Mouse (Mus musculus): Measurements from ENCODE around the gene Nuak1. TPM values are rescaled to one million over a fixed set of nuclear protein-coding genes. Genes with fewer than 3 reads are reported as not detected.

The Nuak1 gene
- polyA plus RNA-seq, 1 experiment, result not detected

- TF ChIP-seq GATA1 (IDR thresholded peaks at IDR 0.05; ENCODE audit: low read length), result no peak
Measured at GRCm38 (mm10) chr10:84360391-84360790, 80.0 kb downstream of the Nuak1 start.

DNA sequence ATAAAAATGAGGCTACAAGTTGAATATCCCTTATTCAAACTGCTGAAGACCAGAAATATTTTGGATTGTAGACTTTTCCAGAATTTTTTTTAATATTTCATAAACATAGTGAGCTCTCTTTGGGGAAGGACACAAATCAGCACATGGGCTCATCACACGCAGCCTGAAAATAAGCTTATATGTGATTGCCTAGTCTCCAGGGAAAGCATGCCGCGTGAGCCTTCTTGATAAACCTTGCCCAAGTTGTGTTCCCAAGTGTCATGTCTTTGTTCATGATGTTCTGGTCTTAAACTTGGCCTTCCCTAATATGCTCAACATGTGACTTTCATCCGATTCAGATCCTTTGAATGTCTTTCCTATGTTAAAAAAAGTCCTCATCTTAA, 81.7 kb downstream of the Nuak1 start:
- TF ChIP-seq GATA1 (IDR thresholded peaks at IDR 0.05; ENCODE audit: low read length), result no peak

DNA sequence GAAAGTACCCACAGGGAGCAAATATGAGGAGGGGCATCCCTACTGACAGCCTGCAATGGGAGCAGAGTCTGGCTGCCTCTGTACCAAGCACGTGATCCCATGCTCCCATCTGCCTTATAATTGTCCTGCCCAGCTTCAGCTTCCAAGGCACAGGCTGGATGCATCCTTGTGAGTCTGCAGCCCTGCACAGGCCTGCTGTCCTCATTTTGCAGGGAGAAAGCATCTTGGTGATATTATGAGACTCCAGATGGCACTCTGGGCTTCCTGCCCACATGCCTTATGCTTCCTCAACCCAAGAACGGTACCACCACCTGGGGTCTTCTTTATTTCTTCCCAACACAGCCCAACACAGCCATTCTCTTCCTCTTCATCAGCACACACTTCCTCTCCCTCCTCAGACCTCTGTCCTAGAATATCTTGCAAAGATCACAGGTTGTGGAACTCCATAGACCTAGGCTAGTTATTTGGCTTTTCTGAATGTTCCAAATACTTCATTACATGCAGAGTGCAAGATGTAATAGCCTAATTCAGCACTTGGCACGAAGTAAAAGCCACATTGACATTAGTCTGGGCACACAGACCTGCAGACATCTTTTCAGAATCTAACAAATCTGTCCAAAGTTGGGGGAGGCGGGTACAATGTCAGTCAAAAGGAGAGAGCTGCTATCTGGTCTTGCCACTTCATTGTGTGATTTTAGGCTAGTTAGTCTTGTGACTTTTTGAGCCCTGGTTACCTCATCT, 82.2 kb downstream of the Nuak1 start:
- TF ChIP-seq GATA1 (IDR thresholded peaks at IDR 0.05; ENCODE audit: low read length), result no peak

- TF ChIP-seq GATA1 (IDR thresholded peaks at IDR 0.05; ENCODE audit: low read length), result no peak
Measured at GRCm38 (mm10) chr10:84357593-84357992, 82.8 kb downstream of the Nuak1 start.

GRCm38 (mm10) chr10:84354323-84354722, 86.1 kb downstream of the Nuak1 start:
- TF ChIP-seq GATA1 (IDR thresholded peaks at IDR 0.05; ENCODE audit: low read length), result no peak

GRCm38 (mm10) chr10:84345730-84346129, 94.7 kb downstream of the Nuak1 start:
- no peak for TF ChIP-seq GATA1 (IDR thresholded peaks at IDR 0.05; ENCODE audit: low read length)

DNA sequence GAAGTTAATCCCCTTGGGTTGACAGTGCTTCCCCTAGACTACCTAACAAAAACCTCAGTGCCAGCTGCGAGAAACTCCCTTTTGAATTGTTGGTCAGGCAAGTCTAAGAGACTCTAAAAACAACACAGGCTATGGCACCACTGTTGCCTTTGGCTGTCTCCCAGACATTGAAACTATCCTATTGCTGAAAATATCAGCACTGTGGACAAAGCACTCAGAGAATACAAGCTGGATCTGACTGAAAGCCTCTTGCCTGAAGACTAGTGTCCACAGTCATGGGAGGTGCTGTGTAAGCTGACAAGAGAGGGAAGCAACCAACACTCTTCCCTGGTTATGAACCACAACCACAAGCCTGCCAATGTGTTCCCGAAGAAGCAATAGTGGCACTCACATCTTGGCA, 96.9 kb downstream of the Nuak1 start:
- no peak for TF ChIP-seq GATA1 (IDR thresholded peaks at IDR 0.05; ENCODE audit: low read length)

GRCm38 (mm10) chr10:84339456-84339855, 100.9 kb downstream of the Nuak1 start:
- no peak for TF ChIP-seq GATA1 (IDR thresholded peaks at IDR 0.05; ENCODE audit: low read length)

- TF ChIP-seq GATA1 (IDR thresholded peaks at IDR 0.05; ENCODE audit: low read length), result no peak
Measured at GRCm38 (mm10) chr10:84338752-84339151, 101.6 kb downstream of the Nuak1 start.

DNA sequence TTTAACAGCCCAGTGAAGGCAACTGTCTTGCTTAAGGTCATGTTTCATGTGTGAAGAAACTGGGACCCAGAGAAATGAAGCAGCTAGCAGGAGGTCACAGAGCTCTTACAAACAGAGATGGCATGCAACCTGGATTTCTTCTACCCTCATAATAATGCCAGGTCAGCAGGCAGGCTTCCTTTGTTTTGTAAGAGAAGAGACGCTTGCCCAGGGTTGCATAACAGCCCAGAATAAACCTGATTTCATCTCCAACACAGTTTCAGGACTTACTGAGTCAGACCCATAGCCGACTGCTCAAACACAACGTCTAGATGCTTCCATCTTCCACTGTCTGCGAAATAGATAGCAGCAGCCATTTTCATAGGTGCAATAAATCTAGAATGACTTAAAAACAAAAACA, 105.0 kb downstream of the Nuak1 start:
- TF ChIP-seq GATA1 (IDR thresholded peaks at IDR 0.05; ENCODE audit: low read length), result no peak

- no peak for TF ChIP-seq GATA1 (IDR thresholded peaks at IDR 0.05; ENCODE audit: low read length)
Measured at GRCm38 (mm10) chr10:84329822-84330221, 110.6 kb downstream of the Nuak1 start.

GRCm38 (mm10) chr10:84329336-84329735, 111.1 kb downstream of the Nuak1 start:
- no peak for TF ChIP-seq GATA1 (IDR thresholded peaks at IDR 0.05; ENCODE audit: low read length)

DNA sequence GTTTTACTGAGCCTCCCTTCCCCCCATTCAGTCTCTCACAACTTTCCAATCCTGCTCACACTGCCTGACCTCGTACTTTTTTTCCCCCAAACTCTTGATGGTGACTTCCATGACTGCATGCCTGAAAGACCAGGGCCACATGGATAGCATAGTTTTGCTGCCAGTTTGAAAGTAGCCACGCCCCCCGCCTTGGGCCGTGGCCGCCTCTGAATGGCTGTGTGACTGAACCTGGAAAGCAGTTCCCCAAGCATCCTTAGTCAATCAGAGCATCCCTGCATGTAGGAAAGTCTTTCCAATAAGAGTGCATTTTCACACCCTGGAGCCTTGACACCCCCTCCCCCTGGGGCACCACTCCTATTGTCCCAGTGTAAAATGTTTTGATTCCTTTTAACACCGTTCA, 116.4 kb downstream of the Nuak1 start:
- TF ChIP-seq GATA1 (IDR thresholded peaks at IDR 0.05; ENCODE audit: low read length), result no peak

Other genes with a start within 250 kb of the Nuak1 start
- not detected in 2 replicates for gene Ckap4, start 93.5 kb upstream of the Nuak1 start, polyA plus RNA-seq (2012)
- 2.3 and 4.5 TPM in 2 replicates for gene Tcp11l2, start 136.0 kb upstream of the Nuak1 start, polyA plus RNA-seq (2012)
- gene Polr3b, start 181.7 kb upstream of the Nuak1 start, polyA plus RNA-seq (2012), result 5.2 and 6.4 TPM in 2 replicates

Data from G1E-ER4 (cell line).